Mouse (Mus musculus) ZHBTc4 (cell line): ENCODE results near the gene Gm2035.
"Not testable (repeated sequence)": the region's sequence is repeated elsewhere in the genome, so short reads cannot be mapped to it uniquely, and the experiment has no call there.

ENCODE experiments used
- DNase-seq: peaks from one replicate; pipeline ENCODE4 v3.0.0-alpha.2; 2011; ENCODE audit warnings: low read depth, low spot score

The Gm2035 gene

DNA sequence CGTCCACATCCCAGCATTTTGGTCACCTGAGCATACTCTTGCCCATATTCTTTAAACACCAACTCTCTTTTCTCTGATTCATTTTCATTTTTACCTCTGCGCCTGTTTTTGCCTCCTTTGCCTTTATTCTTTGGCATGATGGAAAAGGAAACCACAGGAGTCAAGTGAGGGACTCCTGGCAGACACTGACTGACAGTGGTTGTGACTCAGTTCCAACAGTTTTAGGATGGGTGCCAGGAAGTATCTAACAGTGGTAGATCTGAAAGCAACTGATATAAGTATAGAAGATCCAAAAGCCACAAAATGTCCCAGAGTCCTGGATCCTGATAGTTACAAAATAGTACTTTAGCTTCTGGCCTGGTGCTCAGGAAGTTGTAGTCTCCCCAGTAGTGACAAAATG lies at the start of gene Gm2035:
TSS of gene Gm2035 (minus strand) at position 137 of the 400 bp plus-strand sequence.
- not testable (repeated sequence) for DNase-seq

DNA sequence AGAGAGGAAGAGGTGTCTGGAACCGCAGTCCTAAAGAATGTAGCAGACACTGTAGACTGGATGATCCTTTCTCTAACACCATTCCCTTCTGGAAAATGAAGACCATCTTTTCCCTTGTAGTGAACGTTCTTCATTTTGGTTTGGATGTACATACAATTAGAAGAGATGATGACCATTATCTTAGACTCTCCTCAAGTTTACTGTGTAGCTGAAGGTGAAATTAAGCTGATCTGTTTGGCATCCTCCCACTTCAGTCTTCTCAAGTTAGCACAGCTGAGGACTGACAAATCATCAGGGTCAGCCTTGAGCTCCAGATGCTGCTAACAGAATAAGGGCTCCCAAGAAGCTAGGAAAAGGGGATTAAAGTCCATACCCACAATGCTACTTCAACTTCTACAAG lies 34.1 kb upstream of the Gm2035 start, which contains the start of gene Gm2042:
TSS of gene Gm2042 (plus strand) at position 301 of the 400 bp plus-strand sequence.
- not testable (repeated sequence) for DNase-seq

DNA sequence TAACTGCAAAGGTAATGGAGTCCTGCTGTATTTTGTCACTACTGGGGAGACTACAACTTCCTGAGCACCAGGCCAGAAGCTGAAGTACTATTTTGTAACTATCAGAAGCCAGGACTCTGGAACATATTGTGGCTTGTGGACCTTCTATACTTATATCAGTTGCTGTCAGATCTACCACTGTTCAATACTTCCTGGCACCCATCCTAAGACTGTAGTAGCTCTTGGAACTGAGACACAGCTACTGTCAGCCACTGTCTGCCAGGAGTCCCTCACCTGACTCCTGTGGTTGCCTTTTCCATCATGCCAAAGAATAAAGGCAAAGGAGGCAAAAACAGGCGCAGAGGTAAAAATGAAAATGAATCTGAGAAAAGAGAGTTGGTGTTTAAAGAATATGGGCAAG lies 24.6 kb downstream of the Gm2035 start, which contains the start of gene Gm2022:
TSS of gene Gm2022 (plus strand) at position 301 of the 400 bp plus-strand sequence.
- DNase-seq, result not testable (repeated sequence)

DNA sequence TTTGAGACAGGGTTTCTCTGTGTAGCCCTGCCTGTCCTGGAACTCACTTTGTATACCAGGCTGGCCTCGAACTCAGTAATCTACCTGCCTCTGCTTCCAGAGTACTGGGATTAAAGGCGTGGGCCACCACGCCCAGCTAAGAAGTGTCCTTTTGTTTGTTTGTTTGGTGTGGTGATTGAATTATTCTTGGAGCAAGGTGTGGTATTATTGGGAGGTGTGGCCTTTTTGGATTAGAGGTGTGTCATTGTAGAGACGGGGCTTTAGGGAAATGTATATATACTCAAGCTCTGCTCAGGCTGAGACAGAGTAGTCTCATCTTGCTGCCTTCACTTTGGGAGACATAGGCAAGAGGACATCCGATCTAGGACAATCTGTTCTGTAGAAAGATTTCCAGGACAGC lies 45.9 kb downstream of the Gm2035 start, which contains the start of gene Gm2016:
TSS of gene Gm2016 (plus strand) at position 301 of the 400 bp plus-strand sequence.
- DNase-seq, result not testable (repeated sequence)
